Mouse (Mus musculus) cerebellum, adult 9-10 months (tissue): ENCODE measurements at regions not wholly inside any gene's neighbourhood (a gene's known extent, or its start where the extent isn't known, plus 50 kb on each side); places are given as distances from the start of the nearest gene placed in this dataset.

Experiments used
- DNase-seq: peaks from one replicate; pipeline ENCODE4 v3.0.0; 2022

- DNase-seq, result peak; percentile 69
These were observed 224.0 kb upstream of the Pld5 start for GRCm38 (mm10) chr1:176499010-176499650.

GRCm38 (mm10) chr1:176468560-176468959 is 193.4 kb upstream of the Pld5 start:
- DNase-seq, result peak; percentile 6

GRCm38 (mm10) chr1:176462125-176462524 is 187.0 kb upstream of the Pld5 start:
- DNase-seq, result peak; percentile 15

GRCm38 (mm10) chr1:176446735-176447134 is 171.6 kb upstream of the Pld5 start:
- peak; percentile 8 for DNase-seq

GRCm38 (mm10) chr1:176443712-176444111 is 168.6 kb upstream of the Pld5 start:
- DNase-seq, result no peak

- DNase-seq, result no peak
These were observed 165.1 kb upstream of the Pld5 start for GRCm38 (mm10) chr1:176440254-176440653.

GRCm38 (mm10) chr1:176427835-176428234 is 152.7 kb upstream of the Pld5 start:
- no peak for DNase-seq

GRCm38 (mm10) chr1:176427046-176427445 is 151.9 kb upstream of the Pld5 start:
- no peak for DNase-seq

- no peak for DNase-seq
These were observed 142.1 kb upstream of the Pld5 start for GRCm38 (mm10) chr1:176417251-176417650.

GRCm38 (mm10) chr1:176404128-176404527 is 129.0 kb upstream of the Pld5 start:
- DNase-seq, result no peak

- DNase-seq, result no peak
These were observed 104.5 kb upstream of the Pld5 start for GRCm38 (mm10) chr1:176379645-176380044.

- no peak for DNase-seq
These were observed 91.8 kb upstream of the Pld5 start for GRCm38 (mm10) chr1:176366900-176367299.

- DNase-seq, result no peak
These were observed 85.8 kb upstream of the Pld5 start for GRCm38 (mm10) chr1:176360957-176361356.

- no peak for DNase-seq
These were observed 85.0 kb upstream of the Pld5 start for GRCm38 (mm10) chr1:176359992-176360724.

- DNase-seq, result peak; percentile 2
These were observed 80.2 kb upstream of the Pld5 start for GRCm38 (mm10) chr1:176355342-176355741.

GRCm38 (mm10) chr1:176354898-176355297 is 79.8 kb upstream of the Pld5 start:
- no peak for DNase-seq

- DNase-seq, result no peak
These were observed 77.6 kb upstream of the Pld5 start for GRCm38 (mm10) chr1:176352706-176353105.

- DNase-seq, result no peak
These were observed 74.9 kb upstream of the Pld5 start for GRCm38 (mm10) chr1:176349909-176350495.

GRCm38 (mm10) chr1:176348129-176348528 is 73.0 kb upstream of the Pld5 start:
- no peak for DNase-seq

GRCm38 (mm10) chr1:176331344-176331743 is 56.2 kb upstream of the Pld5 start:
- no peak for DNase-seq
